In the genomic region with DNA sequence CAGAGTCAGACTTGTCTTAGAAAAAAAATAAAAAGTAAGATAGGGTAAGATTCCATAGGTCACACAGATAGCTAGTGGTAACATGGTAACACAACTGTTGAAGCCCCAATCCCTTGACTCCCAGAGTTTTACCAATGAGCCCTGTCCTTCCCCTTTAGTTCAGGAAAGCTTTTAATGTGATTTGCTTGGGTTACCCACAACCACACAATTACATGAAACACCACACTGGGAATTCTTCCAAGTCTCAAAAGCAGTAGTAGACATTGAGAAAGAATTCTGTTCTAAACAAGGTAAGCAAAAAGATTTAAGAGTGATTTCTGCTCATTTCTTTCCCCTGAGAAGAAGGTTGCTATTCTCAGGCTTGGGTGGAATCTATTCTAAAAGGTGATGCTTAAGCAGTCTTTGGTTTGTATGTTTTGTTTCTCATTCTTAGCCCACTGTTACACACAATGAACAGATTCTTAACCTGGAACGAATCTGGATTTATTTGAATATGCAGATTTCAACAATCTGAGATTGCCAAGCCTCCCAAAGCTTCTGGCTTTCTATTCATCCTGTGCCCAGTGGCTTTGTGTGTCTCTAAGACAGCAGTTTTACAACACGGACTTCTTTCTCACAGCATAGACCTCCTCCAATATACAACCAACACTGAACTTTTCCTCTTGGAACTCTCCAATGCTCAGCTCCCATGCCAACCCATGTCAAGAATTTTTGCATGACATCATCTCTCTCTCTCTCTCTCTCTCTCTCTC, we compare ENCODE assay signal across 29 mouse cellular contexts. TPM values are rescaled to one million over a fixed set of nuclear protein-coding genes. Genes with fewer than 3 reads are reported as not detected.
DNase-seq lines count a peak whose midpoint lies in the region; ATAC-seq lines count a peak whose summit lies in the region.
"Had no signal": no experiment of that assay in that cellular context is flagged by ENCODE, and none has a peak within 500 bp of the region (broad histone marks: within the 10 kb centered on the region; RNA-seq: fewer than 3 reads in every experiment).

No protein-coding gene starts in this region.

- H3K36me3 ChIP-seq in midbrain, embryonic 12.5 days, result no peaks in the 10 kb centered on the region
- no peaks in the 10 kb centered on the region for H3K36me3 ChIP-seq in midbrain, embryonic 11.5 days (ENCODE audit: control insufficient read depth, insufficient read depth, low read length)
- H3K36me3 ChIP-seq in hindbrain, embryonic 16.5 days (ENCODE audit: control insufficient read depth, insufficient read depth, low read length), result no peaks in the 10 kb centered on the region
- H3K36me3 ChIP-seq: embryonic facial prominence, embryonic 12.5 days; G1E; heart, embryonic 12.5 days had no signal

- no peak for DNase-seq in frontal cortex, postnatal 10 days (ENCODE audit: low spot score in 2 of 2)
- DNase-seq in midbrain, embryonic 11.5 days (ENCODE audit: low spot score, missing footprints), result no peak
- peak; percentile 34 for DNase-seq in fibroblast of lung, adult 2 months (ENCODE audit: low read depth)
- DNase-seq in adrenal gland, postnatal 36 days, result no peak
- DNase-seq in thymus, postnatal 0 days (ENCODE audit: low spot score), result no peak
- DNase-seq: B cell, adult 2 months; cerebellum, adult 11-12 months; cerebellum, postnatal 14 days; gastrocnemius, postnatal 14 days; heart, adult 11 months; heart, postnatal 10 days; liver, postnatal 0 days; retina, postnatal 1 day; right cerebral cortex, postnatal 25 days; spleen, adult 18-20 months; thymus, postnatal 14 days had no signal

- H3K9me3 ChIP-seq in midbrain, embryonic 12.5 days, result no peaks in the 10 kb centered on the region
- no peaks in the 10 kb centered on the region for H3K9me3 ChIP-seq in midbrain, embryonic 11.5 days (ENCODE audit: control insufficient read depth, low read length)
- no peaks in the 10 kb centered on the region for H3K9me3 ChIP-seq in hindbrain, embryonic 16.5 days (ENCODE audit: control insufficient read depth, low read length)
- H3K9me3 ChIP-seq: embryonic facial prominence, embryonic 12.5 days; G1E; heart, embryonic 12.5 days had no signal

- ATAC-seq in frontal cortex, adult (ENCODE audit: low TSS enrichment), result peak; percentile 48
- no peak for ATAC-seq in midbrain, embryonic 12.5 days (ENCODE audit: low FRiP score, low read depth)
- no peak for ATAC-seq in midbrain, embryonic 11.5 days (ENCODE audit: low FRiP score)
- ATAC-seq in hindbrain, embryonic 16.5 days, result peak; percentile 70; the same call in 1 of the 2 replicates
- ATAC-seq: intestine, postnatal 0 days; liver, postnatal 0 days; lung, postnatal 0 days; Patski had no signal

- peak overlapping the region; percentile 17; the same call in 1 of the 2 replicates for H3K27ac ChIP-seq in midbrain, embryonic 12.5 days (replicated peaks)
- H3K27ac ChIP-seq in midbrain, embryonic 11.5 days (ENCODE audit: low read depth, low read length), result no peak overlapping the region
- H3K27ac ChIP-seq in hindbrain, embryonic 16.5 days (ENCODE audit: low read depth, low read length), result no peak overlapping the region
- H3K27ac ChIP-seq: embryonic facial prominence, embryonic 12.5 days; macrophage had no signal

- peaks cover 21% of the 10 kb centered on the region for H3K4me1 ChIP-seq in midbrain, embryonic 12.5 days
- H3K4me1 ChIP-seq in midbrain, embryonic 11.5 days (ENCODE audit: control insufficient read depth, insufficient read depth, low read length), result 0 out of 2 replicates have a peak, but pooled peaks cover 7% of the 10 kb centered on the region
- peaks cover 8% of the 10 kb centered on the region for H3K4me1 ChIP-seq in hindbrain, embryonic 16.5 days (ENCODE audit: control insufficient read depth, insufficient read depth, low read depth, low read length)
- H3K4me1 ChIP-seq: heart, embryonic 12.5 days had no signal

- no peak overlapping the region for H3K4me2 ChIP-seq in midbrain, embryonic 12.5 days (replicated peaks)
- no peak overlapping the region for H3K4me2 ChIP-seq in midbrain, embryonic 11.5 days
- H3K4me2 ChIP-seq in hindbrain, embryonic 16.5 days (ENCODE audit: low read length), result no peak overlapping the region
- H3K4me2 ChIP-seq: embryonic facial prominence, embryonic 12.5 days; heart, embryonic 12.5 days; liver, embryonic 11.5 days had no signal

- no peaks in the 10 kb centered on the region for H3K27me3 ChIP-seq in midbrain, embryonic 12.5 days
- H3K27me3 ChIP-seq in midbrain, embryonic 11.5 days (ENCODE audit: control insufficient read depth, insufficient read depth, low read length), result no peaks in the 10 kb centered on the region
- no peaks in the 10 kb centered on the region for H3K27me3 ChIP-seq in hindbrain, embryonic 16.5 days (replicated peaks; ENCODE audit: control insufficient read depth, insufficient read depth, low read length)
- H3K27me3 ChIP-seq: embryonic facial prominence, embryonic 12.5 days had no signal

- 56% methylated on average over 2 of the region's 2 CpGs for WGBS in midbrain, embryonic 12.5 days
- WGBS in midbrain, embryonic 11.5 days, result 62% methylated on average over 2 of the region's 2 CpGs
- 34% methylated on average over 2 of the region's 2 CpGs for WGBS in hindbrain, embryonic 16.5 days

- H3K9ac ChIP-seq in midbrain, embryonic 12.5 days (replicated peaks), result no peak overlapping the region
- H3K9ac ChIP-seq in midbrain, embryonic 11.5 days (ENCODE audit: low read length), result no peak overlapping the region
- H3K9ac ChIP-seq in hindbrain, embryonic 16.5 days (ENCODE audit: low read depth, low read length), result no peak overlapping the region
- H3K9ac ChIP-seq: embryonic facial prominence, embryonic 12.5 days; heart, embryonic 12.5 days; liver, postnatal 0 days had no signal

- H3K4me3 ChIP-seq in midbrain, embryonic 12.5 days, result no peak overlapping the region
- H3K4me3 ChIP-seq in midbrain, embryonic 11.5 days (ENCODE audit: low read depth, low read length), result no peak overlapping the region
- no peak overlapping the region for H3K4me3 ChIP-seq in hindbrain, embryonic 16.5 days (ENCODE audit: low read length)
- H3K4me3 ChIP-seq: embryonic facial prominence, embryonic 12.5 days; erythroblast, embryonic 14.5 days; heart, embryonic 12.5 days had no signal

RNA-seq across cellular contexts. Expression of a gene that starts 5.1 kb away (rescaled TPM):
- polyA plus RNA-seq in midbrain, embryonic 12.5 days (2016; fragmentation: Nextera tagmentation; extraction: Ambion mirVana), result 452 and 456 TPM in 2 replicates
- 385 and 411 TPM in 2 replicates for polyA plus RNA-seq in midbrain, embryonic 11.5 days (2014; fragmentation: Nextera tagmentation; extraction: Ambion mirVana)
- 552 and 573 TPM in 2 replicates for polyA plus RNA-seq in hindbrain, embryonic 16.5 days (2015; fragmentation: Nextera tagmentation; extraction: Ambion mirVana)
- 1 to 10 TPM; 3.6 TPM for total RNA-seq in adrenal gland, postnatal 36 days (2021)
- 1.1 and 1.5 TPM in 2 replicates for polyA plus RNA-seq in thymus, postnatal 0 days (2015; fragmentation: Nextera tagmentation; extraction: Ambion mirVana)
- total RNA-seq: CH12.LX had no signal
- polyA plus RNA-seq: erythroblast, embryonic 14.5 days; G1E; macrophage; Patski had no signal

RNA-seq across cellular contexts. Expression of a gene that starts 29.6 kb away (rescaled TPM):
- 107 and 109 TPM in 2 replicates for polyA plus RNA-seq in midbrain, embryonic 12.5 days (2016; fragmentation: Nextera tagmentation; extraction: Ambion mirVana)
- 70.3 TPM in 2 replicates for polyA plus RNA-seq in midbrain, embryonic 11.5 days (2014; fragmentation: Nextera tagmentation; extraction: Ambion mirVana)
- polyA plus RNA-seq in hindbrain, embryonic 16.5 days (2015; fragmentation: Nextera tagmentation; extraction: Ambion mirVana), result 125 and 128 TPM in 2 replicates
- total RNA-seq in adrenal gland, postnatal 36 days (2021), result 100 to 1,000 TPM; 116 to 133 TPM
- 40.8 and 41.6 TPM in 2 replicates for polyA plus RNA-seq in thymus, postnatal 0 days (2015; fragmentation: Nextera tagmentation; extraction: Ambion mirVana)

RNA-seq across cellular contexts. Expression of a gene that starts 59.3 kb away (rescaled TPM):
- 132 and 165 TPM in 2 replicates for polyA plus RNA-seq in midbrain, embryonic 12.5 days (2016; fragmentation: Nextera tagmentation; extraction: Ambion mirVana)
- polyA plus RNA-seq in midbrain, embryonic 11.5 days (2014; fragmentation: Nextera tagmentation; extraction: Ambion mirVana), result 155 and 175 TPM in 2 replicates
- 86.5 and 95.3 TPM in 2 replicates for polyA plus RNA-seq in hindbrain, embryonic 16.5 days (2015; fragmentation: Nextera tagmentation; extraction: Ambion mirVana)
- total RNA-seq in adrenal gland, postnatal 36 days (2021), result 100 to 1,000 TPM; 299 to 300 TPM
- 155 and 166 TPM in 2 replicates for polyA plus RNA-seq in thymus, postnatal 0 days (2015; fragmentation: Nextera tagmentation; extraction: Ambion mirVana)

Comparison
In these comparisons a context has a peak if more than half of its experiments do, and no peak if none do; other contexts are left out.
1. ATAC-seq: peak in frontal cortex, adult (single experiment) and hindbrain, embryonic 16.5 days (single experiment); none in midbrain, embryonic 12.5 days (single experiment) and midbrain, embryonic 11.5 days (single experiment).
2. RNA of a gene that starts 5.1 kb away (polyA plus RNA-seq): 552 to 573 TPM in hindbrain, embryonic 16.5 days, 452 to 456 TPM in midbrain, embryonic 12.5 days and 385 to 411 TPM in midbrain, embryonic 11.5 days; 1.1 to 1.5 TPM in thymus, postnatal 0 days; every median in the first group is over 100 times any median in the second.